Mouse (Mus musculus) erythroblast, embryonic 14.5 days (primary cell): ENCODE data around the gene Zpr1.

ENCODE experiments used
- GATA1 ChIP-seq: IDR thresholded peaks from 2 replicates; pipeline ENCODE4 v1.6.1; 2012; ENCODE audit warnings: low read length, inconsistent platforms, mixed read lengths
- TAL1 ChIP-seq: IDR thresholded peaks from 3 replicates; pipeline ENCODE4 v1.6.1; 2012; ENCODE audit warnings: low read length, inconsistent platforms, mixed read lengths

DNA sequence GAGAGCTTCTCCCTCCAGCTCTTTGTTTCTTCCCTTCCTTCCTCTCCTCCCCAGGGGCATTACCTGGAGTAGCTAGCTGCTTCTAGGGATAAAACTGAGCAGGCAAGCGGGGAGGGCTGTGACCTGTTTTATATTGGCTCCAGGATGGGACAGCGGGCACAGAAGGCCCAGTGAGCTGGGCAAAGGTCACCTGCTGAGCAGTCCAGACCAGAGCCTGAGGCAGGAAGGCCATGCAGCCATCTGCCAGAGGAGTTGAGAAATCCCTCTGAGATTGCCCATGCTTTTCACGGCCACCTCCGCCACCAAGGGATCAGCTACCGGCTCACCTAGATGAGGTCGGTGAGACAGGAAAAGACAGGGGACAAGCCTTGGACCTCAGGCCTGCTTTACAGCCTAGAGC is 37.7 kb upstream of the Zpr1 start:
- no peak for TF ChIP-seq TAL1
- no peak for TF ChIP-seq GATA1
